Comparison of ENCODE assay signal across 14 mouse cellular contexts in genomic region chr16:49940473-49940872, GRCm38 (mm10).
A peak's percentile ranks its signal among the peaks of the same experiment; 100 is the strongest.
DNase-seq lines count a peak whose midpoint lies in the region.
"Had no signal": no experiment of that assay in that cellular context is flagged by ENCODE, and none has a peak within 500 bp of the region (broad histone marks: within the 10 kb centered on the region; RNA-seq: fewer than 3 reads in every experiment).

No protein-coding gene starts in this region.

- peak; percentile 51 for DNase-seq in embryo, embryonic 10.5 days (ENCODE audit: low spot score)
- no peak for DNase-seq in embryo, embryonic 11 days
- peak; percentile 56 for DNase-seq in NIH3T3 (ENCODE audit: low read depth)
- DNase-seq in forelimb bud, embryonic 11.5 days (ENCODE audit: low read depth, low spot score): peak; percentile 70
- no peak for DNase-seq in adipocyte (ENCODE audit: low spot score)
- no peak for DNase-seq in heart, postnatal 36 days
- no peak for DNase-seq in spleen, adult 12 weeks (ENCODE audit: low spot score)
- DNase-seq: adrenal gland, postnatal 14 days; cerebellum, adult 11-12 months; cerebellum, adult 9-10 months; cerebellum, postnatal 25 days; gastrocnemius, postnatal 10 days; heart, adult 18-20 months; heart, postnatal 10 days had no signal

- intact Hi-C loops in heart, postnatal 36 days (cut with DNase I): no loop called here

Comparison
In these comparisons a context has a peak if more than half of its experiments do, and no peak if none do; other contexts are left out.
1. DNase-seq: peak in embryo, embryonic 10.5 days (single experiment), NIH3T3 (single experiment) and forelimb bud, embryonic 11.5 days (single experiment); none in embryo, embryonic 11 days (single experiment), adipocyte (single experiment), heart, postnatal 36 days (0 of 2) and spleen, adult 12 weeks (single experiment).